Mouse (Mus musculus) cortical plate, adult 2 months (tissue): ENCODE data around the gene Slc51a. TPM values are rescaled to one million over a fixed set of nuclear protein-coding genes. Genes with fewer than 3 reads are reported as not detected.

Source experiments
- H3K27ac ChIP-seq: fragments of 200-500 bp; 2 replicates; pipeline ENCODE4 v1.5.1; 2012; ENCODE audit warnings: low read length, control low read depth, inconsistent platforms; ENCODE audit not compliant: insufficient read depth
- H3K4me1 ChIP-seq: fragments of 200-500 bp; 2 replicates; pipeline ENCODE4 v1.6.1; 2011; ENCODE audit warnings: low read length; ENCODE audit not compliant: control insufficient read depth, insufficient read depth
- H3K4me3 ChIP-seq: fragments of 200-500 bp; 2 replicates; pipeline ENCODE4 v1.5.1; 2011; ENCODE audit warnings: mild to moderate bottlenecking, low read length, control low read depth; ENCODE audit not compliant: insufficient read depth
- CTCF ChIP-seq: fragments of 200-500 bp; IDR thresholded peaks from 2 replicates; pipeline ENCODE4 v1.5.1; 2011; ENCODE audit warnings: mild to moderate bottlenecking, control low read depth, low read length; ENCODE audit not compliant: insufficient read depth; ENCODE audit errors: extremely low read depth
- POLR2A ChIP-seq: fragments of 200-500 bp; IDR thresholded peaks from 2 replicates; pipeline ENCODE4 v1.6.1; 2011; ENCODE audit warnings: mild to moderate bottlenecking, low read length, control low read depth; ENCODE audit not compliant: insufficient read depth; ENCODE audit errors: extremely low read depth
- polyA plus RNA-seq: library from polyadenylated mRNA; depleted of rRNA; stranded (reverse); fragments of >200 nt; gene quantifications from 2 replicates; pipeline ENCODE4 v1.2.3, GENCODE M21; 2012; rRNA removed

Gene Slc51a
- polyA plus RNA-seq, 1 experiment, result 0.04 TPM

- TF ChIP-seq POLR2A (no peak), CTCF (no peak)
- no peak overlapping the region for H3K4me3 ChIP-seq
- peaks cover 2% of the 10 kb centered on the region for H3K4me1 ChIP-seq
- H3K27ac ChIP-seq, result no peak overlapping the region
Observed at GRCm38 (mm10) chr16:32436657-32437056, 51.0 kb downstream of the Slc51a start.

DNA sequence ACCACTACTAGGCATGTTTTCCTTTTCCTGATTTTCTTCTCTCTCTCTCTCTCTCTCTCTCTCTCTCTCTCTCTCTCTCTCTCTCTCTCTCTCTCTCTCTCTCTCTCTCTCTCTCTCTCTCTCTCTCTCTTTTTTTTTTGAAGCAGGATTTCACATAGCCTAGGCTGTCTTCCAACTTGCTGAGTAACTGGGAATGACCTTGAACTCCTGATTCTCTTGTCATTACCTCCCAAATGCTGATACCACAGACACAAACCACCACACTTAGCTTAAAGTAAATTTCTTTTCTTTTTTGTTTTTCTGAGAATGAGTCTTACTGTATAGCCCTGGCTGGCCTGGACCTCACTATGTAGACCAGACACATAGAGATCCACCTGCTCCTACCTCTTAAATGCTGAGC, 53.0 kb downstream of the Slc51a start:
- TF ChIP-seq CTCF, result no peak
- TF ChIP-seq POLR2A, result no peak
- H3K4me1 ChIP-seq, result peaks cover 2% of the 10 kb centered on the region
- no peak overlapping the region for H3K27ac ChIP-seq
- H3K4me3 ChIP-seq, result no peak overlapping the region

DNA sequence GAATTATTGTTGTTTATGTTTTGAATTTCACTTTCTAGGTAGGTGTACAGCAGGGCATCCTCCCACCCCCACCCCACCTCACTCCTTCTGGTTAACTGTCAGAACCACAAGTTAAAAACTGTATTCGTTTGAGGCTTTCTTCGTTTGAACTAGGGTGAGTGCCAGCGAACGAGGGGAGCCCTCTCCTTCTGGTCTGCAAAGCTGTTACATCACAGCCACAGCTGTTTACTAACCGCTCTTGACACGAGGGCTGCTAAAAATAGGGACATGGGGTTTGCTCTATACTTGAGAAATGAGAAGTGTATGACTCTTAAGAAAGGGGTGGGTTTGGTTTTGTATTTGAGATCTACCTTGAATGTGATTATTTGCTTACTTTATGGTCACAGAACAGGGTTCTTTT, 53.6 kb downstream of the Slc51a start:
- H3K4me3 ChIP-seq, result no peak overlapping the region
- peaks cover 2% of the 10 kb centered on the region for H3K4me1 ChIP-seq
- no peak for TF ChIP-seq POLR2A
- TF ChIP-seq CTCF, result no peak
- H3K27ac ChIP-seq, result no peak overlapping the region

DNA sequence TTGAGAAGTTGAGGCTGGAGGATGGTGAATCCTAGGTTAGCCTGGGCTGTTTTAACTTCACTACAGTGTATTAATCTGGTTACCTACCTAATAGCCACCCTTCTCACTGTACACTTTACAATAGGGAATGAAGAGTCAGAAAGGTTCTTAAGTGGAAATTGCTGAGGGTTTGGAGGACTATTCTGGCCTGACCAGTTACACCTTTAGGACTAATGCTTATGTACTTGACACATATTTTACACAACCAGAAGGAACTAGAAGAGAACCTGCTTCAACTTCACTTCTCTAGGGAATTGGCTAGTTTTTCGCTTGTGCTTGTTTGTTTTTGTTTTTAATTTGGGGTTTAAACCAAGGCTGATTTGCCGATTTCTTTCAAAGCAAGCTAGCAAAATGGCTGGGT, 54.5 kb downstream of the Slc51a start:
- TF ChIP-seq POLR2A (no peak), CTCF (no peak)
- Histone ChIP-seq H3K4me1 (peaks cover 2% of the 10 kb centered on the region), H3K27ac (no peak overlapping the region), H3K4me3 (no peak overlapping the region)

DNA sequence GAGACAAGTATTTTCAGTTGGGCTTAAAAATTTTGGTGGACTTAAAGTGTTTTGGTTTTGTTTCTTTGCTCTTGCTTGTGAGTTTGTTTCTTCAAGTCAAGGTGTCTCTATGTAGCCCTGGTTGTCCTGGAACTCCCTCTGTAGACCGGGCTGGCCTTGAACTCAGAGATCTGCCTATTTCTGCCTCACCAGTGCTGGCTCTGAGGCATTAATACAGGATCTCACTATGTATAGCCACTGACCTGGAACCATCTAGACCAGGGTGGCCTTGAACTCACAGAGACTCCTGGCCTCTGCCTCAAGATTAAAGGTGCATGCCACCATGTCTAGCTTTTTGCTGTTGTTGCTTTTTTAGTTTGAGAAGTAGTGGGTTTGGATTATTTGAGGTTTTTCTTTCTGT, 55.8 kb downstream of the Slc51a start:
- no peak overlapping the region; the same call in 1 of the 2 replicates for H3K4me3 ChIP-seq
- TF ChIP-seq POLR2A, result no peak
- TF ChIP-seq CTCF, result no peak

DNA sequence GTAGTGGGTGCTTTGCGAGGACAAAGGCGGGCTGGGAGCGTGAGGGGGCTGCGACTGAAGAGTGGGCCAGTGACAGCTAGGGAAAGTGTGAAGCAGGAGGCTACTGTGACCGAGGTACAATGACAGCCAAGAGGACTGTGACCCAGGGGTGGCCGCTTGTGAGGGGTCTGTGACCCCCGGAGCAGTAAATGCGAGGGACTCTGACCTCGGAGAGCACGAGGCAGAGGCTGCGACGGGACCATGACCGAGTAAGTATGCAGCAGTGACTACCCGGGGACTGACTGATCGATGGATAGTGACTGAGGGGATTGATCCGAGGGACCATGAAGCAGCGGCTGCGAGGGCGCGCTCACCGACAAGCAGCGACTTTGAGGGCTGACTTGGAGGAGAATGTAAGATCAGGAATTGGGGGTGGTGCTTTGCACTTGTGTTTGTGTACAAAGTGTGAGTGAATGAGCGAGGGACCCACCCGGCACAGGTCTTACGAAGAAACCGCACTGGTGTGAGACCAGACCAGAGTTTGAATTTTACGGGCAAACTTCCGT, 56.6 kb downstream of the Slc51a start:
- TF ChIP-seq POLR2A (no peak), CTCF (no peak)
- Histone ChIP-seq H3K4me1 (peaks cover 2% of the 10 kb centered on the region), H3K4me3 (peak overlapping the region; percentile 98), H3K27ac (peak overlapping the region; percentile 80)

More for the DNA sequence above, 55.8 kb downstream of the Slc51a start:
- Histone ChIP-seq H3K4me1 (peaks cover 2% of the 10 kb centered on the region), H3K27ac (no peak overlapping the region)

- TF ChIP-seq CTCF, result no peak
- TF ChIP-seq POLR2A, result peak; percentile 72
- H3K4me1 ChIP-seq, result peaks cover 2% of the 10 kb centered on the region
- peak within 1 kb of the TSS; percentile 80 for H3K27ac ChIP-seq
- H3K4me3 ChIP-seq, result peak within 1 kb of the TSS; percentile 98
Observed at GRCm38 (mm10) chr16:32430474-32431046, 57.1 kb downstream of the Slc51a start, which contains the start of gene Pcyt1a. TSS of gene Pcyt1a (plus strand) at chr16:32430921.

GRCm38 (mm10) chr16:32427506-32427905, 60.2 kb downstream of the Slc51a start:
- TF ChIP-seq CTCF, result no peak
- no peak for TF ChIP-seq POLR2A
- H3K4me1 ChIP-seq, result peaks cover 2% of the 10 kb centered on the region

More at GRCm38 (mm10) chr16:32427506-32427905, 60.2 kb downstream of the Slc51a start:
- Histone ChIP-seq H3K4me3 (no peak overlapping the region), H3K27ac (no peak overlapping the region)

Other genes starting within 250 kb of the Slc51a start
- gene Fbxo45, start 240.7 kb downstream of the Slc51a start, polyA plus RNA-seq, result 24.8 and 27.0 TPM in 2 replicates
- 11.1 and 11.7 TPM in 2 replicates for gene Wdr53, start 240.7 kb downstream of the Slc51a start, polyA plus RNA-seq
- gene Smco1, start 216.4 kb downstream of the Slc51a start, polyA plus RNA-seq, result 0.27 and 0.32 TPM in 2 replicates
- gene Rnf168, start 210.4 kb downstream of the Slc51a start, polyA plus RNA-seq, result 15.2 and 16.4 TPM in 2 replicates
- gene Ubxn7, start 155.6 kb downstream of the Slc51a start, polyA plus RNA-seq, result 16.1 and 17.1 TPM in 2 replicates
- not detected in 2 replicates for gene Tm4sf19, start 87.4 kb downstream of the Slc51a start, polyA plus RNA-seq
- 21.9 and 24.3 TPM in 2 replicates for gene Tctex1d2, start 68.2 kb downstream of the Slc51a start, polyA plus RNA-seq
- 24.1 and 27.0 TPM in 2 replicates for gene Pcyt1a, start 57.0 kb downstream of the Slc51a start, polyA plus RNA-seq
- gene Zdhhc19, start 8.4 kb upstream of the Slc51a start, polyA plus RNA-seq, result not detected in 2 replicates
- gene Tfrc, start 121.0 kb upstream of the Slc51a start, polyA plus RNA-seq, result 77.7 and 82.2 TPM in 2 replicates
- 202 and 204 TPM in 2 replicates for gene Tnk2, start 156.0 kb upstream of the Slc51a start, polyA plus RNA-seq
- 0.02 TPM in 2 replicates for gene Muc4, start 248.0 kb upstream of the Slc51a start, polyA plus RNA-seq